Mouse (Mus musculus) fat pad, adult 2 months (tissue): ENCODE results near the gene Tmem165.

Source experiments
- DNase-seq: peaks from one replicate; pipeline ENCODE4 v3.0.0-alpha.2; 2011; ENCODE audit warnings: low read depth, low spot score; ENCODE audit errors: extremely low read depth

Tmem165 gene

DNA sequence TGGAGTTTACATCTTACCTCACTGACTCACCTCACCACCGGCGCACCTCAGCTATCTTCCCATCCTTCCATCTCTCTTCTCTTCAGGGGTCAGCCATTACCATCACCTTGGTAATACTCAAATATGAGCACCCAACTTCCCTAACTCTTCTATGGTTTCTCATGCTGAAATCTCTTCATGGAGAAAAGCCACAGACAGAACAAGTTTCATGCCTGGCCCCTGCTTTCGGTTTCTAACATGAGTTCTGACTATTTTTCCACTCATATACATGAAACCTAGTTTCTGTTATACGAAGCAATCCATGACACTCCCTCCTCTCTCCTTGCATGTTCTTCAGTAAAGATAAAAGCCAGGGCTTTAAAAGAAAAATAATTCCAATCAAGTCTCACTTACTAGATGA lies 60.2 kb downstream of the Tmem165 start:
- DNase-seq = no peak

DNA sequence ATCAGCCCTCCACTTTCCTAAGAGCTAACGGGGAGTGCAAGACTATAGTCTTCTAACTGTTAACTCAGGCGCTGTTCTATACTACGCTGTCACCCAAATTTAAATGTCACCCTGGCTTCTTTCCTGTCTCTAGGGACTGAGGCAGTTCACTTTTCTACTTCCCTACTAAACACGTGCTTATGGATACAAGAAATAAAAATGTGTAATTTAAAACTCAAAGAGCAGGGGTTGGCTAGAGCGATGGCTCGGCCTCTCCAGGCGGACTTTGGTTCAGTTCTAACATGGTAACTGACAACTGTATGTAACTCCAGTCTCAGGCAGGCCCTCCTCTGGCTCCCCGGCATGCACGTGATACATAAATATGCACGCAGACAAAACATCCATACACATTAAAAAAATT lies 60.8 kb downstream of the Tmem165 start:
- no peak for DNase-seq

DNA sequence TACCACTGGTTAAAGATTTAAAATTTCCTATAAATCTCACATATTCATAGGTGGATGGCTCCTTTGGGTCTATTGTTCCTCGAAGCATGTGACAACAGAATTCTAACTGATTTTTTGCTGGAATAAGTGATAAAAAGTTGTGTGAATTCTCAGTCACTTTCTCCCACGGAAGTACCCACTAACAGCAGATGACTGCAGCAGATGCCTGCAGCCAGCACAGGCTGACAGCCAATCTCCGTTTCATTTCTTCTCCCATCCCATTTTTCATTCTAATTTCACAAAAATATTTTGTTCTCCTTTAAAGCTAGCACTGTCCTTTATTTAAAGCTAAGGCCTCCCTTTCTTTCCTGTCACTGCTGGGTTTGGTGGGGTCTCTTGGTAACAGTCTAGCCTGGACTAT lies 61.7 kb downstream of the Tmem165 start:
- DNase-seq = no peak

DNA sequence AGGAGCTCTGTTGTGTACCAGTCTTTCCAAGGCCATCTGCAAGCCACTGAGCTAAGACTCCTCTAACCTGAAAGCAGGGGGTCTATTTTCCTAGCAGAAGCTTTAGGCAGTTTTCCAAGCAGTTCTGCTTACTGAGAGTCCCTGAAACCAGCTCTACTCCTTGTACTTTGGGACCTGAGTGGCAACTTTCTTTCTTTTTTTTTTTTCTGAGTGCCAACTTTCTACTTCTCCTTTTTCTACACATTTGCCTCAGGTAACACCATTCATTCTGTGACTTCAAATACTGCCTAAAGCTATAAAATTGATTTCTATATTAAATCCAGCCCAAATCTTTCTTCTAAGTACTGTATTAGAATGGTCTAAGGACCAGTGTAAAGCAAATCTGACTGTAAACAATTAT lies 62.9 kb downstream of the Tmem165 start:
- DNase-seq = no peak

DNA sequence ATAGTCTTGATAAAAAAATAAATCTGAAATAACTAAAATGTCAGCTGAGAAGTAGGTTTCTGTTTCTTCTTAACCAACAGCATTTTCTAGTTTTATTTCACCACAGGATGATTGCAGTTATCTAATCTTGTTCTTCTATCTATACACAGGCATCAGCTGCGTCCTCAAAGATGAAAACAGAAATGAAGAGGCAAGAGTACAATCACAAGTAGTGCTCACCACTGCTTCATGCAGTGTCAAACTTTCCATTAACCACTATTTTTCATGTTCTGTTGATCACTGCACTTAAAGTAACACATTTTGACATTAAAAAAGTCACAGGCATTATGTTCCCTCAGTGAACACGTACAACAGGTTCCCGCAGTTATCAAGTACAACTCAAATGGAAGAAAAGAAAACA lies 67.3 kb downstream of the Tmem165 start:
- DNase-seq = no peak
